Mouse (Mus musculus): ENCODE data around the gene Fam171a1.

DNA sequence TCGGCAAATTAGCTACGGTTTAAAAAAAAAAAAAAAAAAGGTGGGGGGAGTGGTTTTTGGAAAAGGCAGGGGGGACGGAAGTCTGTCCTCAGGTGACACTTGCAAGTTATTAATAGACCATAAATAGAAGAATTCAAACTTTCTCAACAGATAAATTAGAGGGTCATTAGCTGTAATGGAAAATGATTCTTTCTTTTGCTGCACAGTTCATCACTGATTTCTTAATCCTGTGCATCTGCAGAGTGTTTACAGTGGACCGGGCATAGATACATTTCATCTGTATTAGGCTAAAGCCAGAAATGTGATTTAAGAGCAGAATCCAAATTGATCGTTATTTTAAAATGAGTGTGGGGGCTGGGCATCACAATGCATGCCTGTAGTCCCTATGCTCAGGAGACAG lies 36.3 kb downstream of the Fam171a1 start:
- TF ChIP-seq CTCF (IDR thresholded peaks at IDR 0.05; ENCODE audit: low read depth), result no peak
- no peak for TF ChIP-seq EP300 (IDR thresholded peaks at IDR 0.05; ENCODE audit: low read depth)

Data from liver, embryonic 14.5 days (tissue).